Mouse (Mus musculus) MEL (cell line): ENCODE data around the gene Srsf6. TPM values are rescaled to one million over a fixed set of nuclear protein-coding genes. Genes with fewer than 3 reads are reported as not detected.

Source experiments
- DNase-seq: peaks from one replicate; pipeline ENCODE4 v3.0.0; 2011; ENCODE audit warnings: low read depth, low spot score
- H3K27ac ChIP-seq: 2 replicates; pipeline ENCODE4 v1.5.1; 2012; ENCODE audit warnings: low read depth, mild to moderate bottlenecking, control low read depth, low read length, moderate library complexity; ENCODE audit not compliant: control insufficient read depth
- H3K27me3 ChIP-seq, 2 experiments: fragments of 150-350 bp in 1 of 2; sonication (generic) in 1 of 2; 2 replicates each; pipeline ENCODE4 v1.6.1; 2012; ENCODE audit warnings: low read length in 2 of 2, mild to moderate bottlenecking in 2 of 2, improper control_type of control experiment in 1 of 2, moderate library complexity in 1 of 2; ENCODE audit not compliant: insufficient read depth in 2 of 2, control insufficient read depth in 1 of 2
- H3K36me3 ChIP-seq, 2 experiments: 2 replicates each; pipeline ENCODE4 v1.6.1; 2012 to 2014; ENCODE audit warnings: low read length in 2 of 2, improper control_type of control experiment in 1 of 2, inconsistent platforms in 1 of 2, mild to moderate bottlenecking in 1 of 2; ENCODE audit not compliant: insufficient read depth in 2 of 2, control insufficient read depth in 1 of 2
- H3K4me1 ChIP-seq, 2 experiments: fragments of 150-350 bp in 1 of 2; sonication (generic) in 1 of 2; 2 replicates each; pipeline ENCODE4 v1.6.1; 2012; ENCODE audit warnings: low read length in 2 of 2, improper control_type of control experiment in 1 of 2, mild to moderate bottlenecking in 1 of 2; ENCODE audit not compliant: insufficient read depth in 2 of 2, control insufficient read depth in 1 of 2
- H3K4me3 ChIP-seq, 2 experiments: fragments of 150-350 bp in 1 of 2; sonication (generic) in 1 of 2; 2 replicates each; pipeline ENCODE4 v1.5.1; 2012; ENCODE audit warnings: low read depth in 2 of 2, low read length in 2 of 2, mild to moderate bottlenecking in 2 of 2, moderate library complexity in 2 of 2, control low read depth in 1 of 2, improper control_type of control experiment in 1 of 2; ENCODE audit not compliant: control insufficient read depth in 1 of 2, insufficient read depth in 1 of 2
- H3K79me2 ChIP-seq: 2 replicates; pipeline ENCODE4 v1.6.1; 2012; ENCODE audit warnings: mild to moderate bottlenecking, low read length, moderate library complexity; ENCODE audit not compliant: control insufficient read depth, poor library complexity, insufficient read depth
- H3K9ac ChIP-seq: 2 replicates; pipeline ENCODE4 v1.6.1; 2012; ENCODE audit warnings: low read depth, mild to moderate bottlenecking, control low read depth, low read length, moderate library complexity; ENCODE audit not compliant: control insufficient read depth, poor library complexity, severe bottlenecking
- H3K9me3 ChIP-seq: fragments of 150-350 bp; sonication (generic); replicated peaks from 2 replicates; pipeline ENCODE4 v1.6.1; 2012; ENCODE audit warnings: mild to moderate bottlenecking, low read length, improper control_type of control experiment, moderate library complexity; ENCODE audit not compliant: insufficient read depth
- E2F4 ChIP-seq: IDR thresholded peaks from 2 replicates; pipeline ENCODE4 v1.6.1; 2011; ENCODE audit warnings: low read depth, low read length, improper control_type of control experiment, borderline replicate concordance
- EP300 ChIP-seq, 2 experiments: IDR thresholded peaks; 2 replicates each; pipeline ENCODE4 v1.6.1; 2011; ENCODE audit warnings: improper control_type of control experiment in 2 of 2, low read length in 2 of 2, low read depth in 1 of 2, mild to moderate bottlenecking in 1 of 2
- ETS1 ChIP-seq: IDR thresholded peaks from 2 replicates; pipeline ENCODE4 v1.6.1; 2012; ENCODE audit warnings: low read depth, mild to moderate bottlenecking, inconsistent platforms, low read length, improper control_type of control experiment, moderate library complexity
- GABPA ChIP-seq: IDR thresholded peaks from 2 replicates; pipeline ENCODE4 v1.6.1; 2012; ENCODE audit warnings: low read depth, mild to moderate bottlenecking, inconsistent platforms, low read length, improper control_type of control experiment, moderate library complexity
- GATA1 ChIP-seq: IDR thresholded peaks from 2 replicates; pipeline ENCODE4 v1.6.1; 2011; ENCODE audit warnings: low read depth, low read length, improper control_type of control experiment
- KAT2A ChIP-seq: conservative IDR thresholded peaks from 2 replicates; pipeline ENCODE4 v1.6.1; 2012; ENCODE audit warnings: low read depth, low read length, improper control_type of control experiment, inconsistent platforms
- MAFK ChIP-seq: IDR thresholded peaks from 2 replicates; pipeline ENCODE4 v1.6.1; 2011; ENCODE audit warnings: low read depth, mild to moderate bottlenecking, low read length, improper control_type of control experiment, borderline replicate concordance
- MXI1 ChIP-seq: IDR thresholded peaks from 2 replicates; pipeline ENCODE4 v1.6.1; 2011; ENCODE audit warnings: mild to moderate bottlenecking, low read depth, low read length, improper control_type of control experiment
- MYB ChIP-seq: IDR thresholded peaks from 2 replicates; pipeline ENCODE4 v1.6.1; 2011; ENCODE audit warnings: mild to moderate bottlenecking, low read depth, low read length, improper control_type of control experiment
- POLR2A ChIP-seq, 2 experiments: IDR thresholded peaks; 2 replicates each; pipeline ENCODE4 v1.6.1; 2011 to 2012; ENCODE audit warnings: low read length in 2 of 2, mild to moderate bottlenecking in 2 of 2, control low read depth in 1 of 2, improper control_type of control experiment in 1 of 2, low read depth in 1 of 2, moderate library complexity in 1 of 2; ENCODE audit not compliant: control insufficient read depth in 1 of 2, insufficient read depth in 1 of 2, poor library complexity in 1 of 2
- POLR2AphosphoS2 ChIP-seq: IDR thresholded peaks from 2 replicates; pipeline ENCODE4 v1.6.1; 2011; ENCODE audit warnings: low read length, improper control_type of control experiment
- RAD21 ChIP-seq: IDR thresholded peaks from 2 replicates; pipeline ENCODE4 v1.6.1; 2011; ENCODE audit warnings: mild to moderate bottlenecking, low read depth, low read length, improper control_type of control experiment
- RCOR1 ChIP-seq: IDR thresholded peaks from 2 replicates; pipeline ENCODE4 v1.6.1; 2012; ENCODE audit warnings: low read depth, mild to moderate bottlenecking, inconsistent platforms, low read length, improper control_type of control experiment
- TBP ChIP-seq: IDR thresholded peaks from 2 replicates; pipeline ENCODE4 v1.8.0; 2011; ENCODE audit warnings: low read depth, low read length, improper control_type of control experiment
- UBTF ChIP-seq: IDR thresholded peaks from 2 replicates; pipeline ENCODE4 v1.6.1; 2012; ENCODE audit warnings: low read depth, mild to moderate bottlenecking, inconsistent platforms, low read length, improper control_type of control experiment, moderate library complexity, borderline replicate concordance; ENCODE audit not compliant: insufficient read depth
- USF1 ChIP-seq: IDR thresholded peaks from 2 replicates; pipeline ENCODE4 v1.6.1; 2014; ENCODE audit warnings: low read depth, mild to moderate bottlenecking, inconsistent platforms, low read length, improper control_type of control experiment, moderate library complexity
- USF2 ChIP-seq, 2 experiments: IDR thresholded peaks; 2 replicates each; pipeline ENCODE4 v1.6.1; 2011 to 2012; ENCODE audit warnings: improper control_type of control experiment in 2 of 2, low read length in 2 of 2, borderline replicate concordance in 1 of 2, inconsistent platforms in 1 of 2, low read depth in 1 of 2, mild to moderate bottlenecking in 1 of 2; ENCODE audit not compliant: insufficient read depth in 1 of 2
- ZKSCAN1 ChIP-seq: IDR thresholded peaks from 2 replicates; pipeline ENCODE4 v1.6.1; 2012; ENCODE audit warnings: low read depth, mild to moderate bottlenecking, inconsistent platforms, low read length, improper control_type of control experiment, moderate library complexity
- ZMIZ1 ChIP-seq: IDR thresholded peaks from 2 replicates; pipeline ENCODE4 v1.6.1; 2012; ENCODE audit warnings: low read depth, mild to moderate bottlenecking, inconsistent platforms, low read length, improper control_type of control experiment, moderate library complexity
- ZNF384 ChIP-seq: IDR thresholded peaks from 2 replicates; pipeline ENCODE4 v1.6.1; 2012; ENCODE audit warnings: low read depth, mild to moderate bottlenecking, inconsistent platforms, low read length, improper control_type of control experiment
- polyA plus RNA-seq, 2 experiments: library from polyadenylated mRNA; stranded (reverse) in 1 of 2; unstranded in 1 of 2; fragments of >175 nt in 1 of 2; fragments of >200 nt in 1 of 2; gene quantifications; 2 replicates each; pipeline versions ENCODE4 v1.2.1 to v1.2.4; 2012; ENCODE audit warnings: low replicate concordance in 2 of 2, low read depth in 1 of 2; ENCODE audit not compliant: insufficient read length in 2 of 2, insufficient read depth in 1 of 2, missing spikeins in 1 of 2
- total RNA-seq: library from RNA; depleted of rRNA; stranded (reverse); fragments of 300-350 nt; gene quantifications from 2 replicates; pipeline ENCODE4 v1.2.3, GENCODE M21; 2012

Gene Srsf6
- total and polyA plus RNA-seq, 3 experiments: 69.2 to 284 (median 173) TPM

- Histone ChIP-seq H3K27ac (no peak overlapping the region), H3K4me3 (no peak overlapping the region), H3K4me1 (peaks cover 0 to 7% of the 10 kb centered on the region in 2 experiments; a peak in 2 of 4 replicates), H3K9me3 (no peaks in the 10 kb centered on the region), H3K27me3 (no peaks in the 10 kb centered on the region), H3K9ac (no peak overlapping the region), H3K79me2 (no peaks in the 10 kb centered on the region), H3K36me3 (no peaks in the 10 kb centered on the region)
- TF ChIP-seq GABPA: no peak
- TF ChIP-seq ZKSCAN1: no peak
- DNase-seq: no peak
Measured at GRCm38 (mm10) chr2:162976001-162976400, 44.7 kb downstream of the Srsf6 start.

- Histone ChIP-seq H3K36me3 (no peaks in the 10 kb centered on the region), H3K9ac (no peak overlapping the region), H3K27me3 (peaks cover 3 to 5% of the 10 kb centered on the region in 2 experiments; a peak in 3 of 4 replicates), H3K79me2 (no peaks in the 10 kb centered on the region), H3K4me3 (no peak overlapping the region), H3K27ac (no peak overlapping the region), H3K4me1 (peaks cover 0 to 2% of the 10 kb centered on the region in 2 experiments; a peak in 1 of 4 replicates), H3K9me3 (no peaks in the 10 kb centered on the region)
- no peak for DNase-seq
- no peak for TF ChIP-seq ZMIZ1
- TF ChIP-seq EP300 (IDR thresholded peaks at IDR 0.05; ENCODE audit: low read depth in 1 of 2, low read length in 2 of 2): no peak
- TF ChIP-seq E2F4: no peak
- no peak for TF ChIP-seq MYB
- no peak for TF ChIP-seq MXI1
- no peak for TF ChIP-seq KAT2A
- no peak for TF ChIP-seq UBTF
- no peak for TF ChIP-seq POLR2A (IDR thresholded peaks at IDR 0.05; ENCODE audit: control insufficient read depth in 1 of 2, insufficient read depth in 1 of 2, low read depth in 1 of 2, low read length in 2 of 2, poor library complexity in 1 of 2)
- TF ChIP-seq GABPA: no peak
- no peak for TF ChIP-seq RAD21
- no peak for TF ChIP-seq GATA1
- no peak for TF ChIP-seq RCOR1
- no peak for TF ChIP-seq ETS1
- TF ChIP-seq POLR2AphosphoS2: no peak
- TF ChIP-seq USF2 (IDR thresholded peaks at IDR 0.05; ENCODE audit: borderline replicate concordance in 1 of 2, insufficient read depth in 1 of 2, low read depth in 1 of 2, low read length in 2 of 2): no peak
Measured at GRCm38 (mm10) chr2:162984381-162984780, 53.1 kb downstream of the Srsf6 start.

GRCm38 (mm10) chr2:162985923-162986322 lies 54.6 kb downstream of the Srsf6 start:
- Histone ChIP-seq H3K27ac (no peak overlapping the region), H3K27me3 (peaks cover 3 to 5% of the 10 kb centered on the region in 2 experiments; a peak in 3 of 4 replicates), H3K9ac (no peak overlapping the region), H3K4me3 (no peak overlapping the region), H3K9me3 (no peaks in the 10 kb centered on the region), H3K4me1 (no peaks in the 10 kb centered on the region), H3K79me2 (no peaks in the 10 kb centered on the region), H3K36me3 (no peaks in the 10 kb centered on the region)
- no peak for TF ChIP-seq MAFK
- no peak for TF ChIP-seq USF1
- no peak for TF ChIP-seq TBP
- peak; percentile 75 for TF ChIP-seq ZNF384
- DNase-seq: no peak
